Mouse (Mus musculus) urinary bladder, postnatal 4 days (tissue): ENCODE measurements at regions not wholly inside any gene's neighbourhood (a gene's known extent, or its start where the extent isn't known, plus 50 kb on each side); places are given as distances from the start of the nearest gene placed in this dataset.

ENCODE experiments used
- DNase-seq, 2 experiments: peaks; one replicate each; pipeline ENCODE4 v3.0.0; 2021 to 2022; ENCODE audit warnings: low spot score in 2 of 2

DNA sequence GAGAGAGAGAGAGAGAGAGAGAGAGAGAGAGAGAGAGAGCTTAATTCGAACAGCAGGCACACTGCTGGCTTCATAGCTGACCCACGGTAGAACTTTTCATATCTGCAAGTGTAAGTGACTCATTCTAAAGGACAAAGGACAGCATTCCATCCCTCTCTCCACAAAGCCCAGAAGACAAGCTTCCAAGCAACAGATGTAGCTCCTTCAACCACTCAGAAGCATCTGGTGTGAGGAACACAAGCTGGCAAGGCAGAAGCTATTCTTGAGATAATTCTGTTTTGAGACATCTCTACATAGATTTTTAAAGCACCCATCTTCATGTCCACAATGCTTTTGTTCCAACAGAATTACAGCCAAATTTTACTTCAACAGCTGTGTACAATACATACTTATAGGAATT is 294.2 kb upstream of the Gria1 start:
- no peak for DNase-seq

DNA sequence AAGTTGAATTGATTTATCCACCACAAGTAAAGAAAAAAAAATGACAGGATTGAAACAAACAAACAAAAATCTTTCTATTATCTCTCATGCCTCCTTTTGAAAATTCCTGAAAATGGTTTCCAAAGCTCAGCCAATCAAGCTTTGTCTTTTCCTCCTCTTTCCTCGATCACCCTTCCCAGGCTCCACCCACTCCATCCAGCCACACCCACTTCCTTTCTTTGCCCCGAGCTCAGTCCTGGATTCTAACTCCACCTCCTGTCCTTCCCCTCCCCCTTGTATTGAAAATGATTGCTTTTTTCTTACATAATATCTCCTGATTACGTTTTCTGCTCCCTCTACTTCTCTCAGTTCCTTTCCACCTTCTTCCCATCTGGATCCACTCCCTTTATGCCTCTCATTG is 286.0 kb upstream of the Gria1 start:
- DNase-seq = no peak

- no peak for DNase-seq
These were observed 285.0 kb upstream of the Gria1 start for GRCm38 (mm10) chr11:56726161-56726560.

GRCm38 (mm10) chr11:56727556-56727955 is 283.6 kb upstream of the Gria1 start:
- no peak for DNase-seq

DNA sequence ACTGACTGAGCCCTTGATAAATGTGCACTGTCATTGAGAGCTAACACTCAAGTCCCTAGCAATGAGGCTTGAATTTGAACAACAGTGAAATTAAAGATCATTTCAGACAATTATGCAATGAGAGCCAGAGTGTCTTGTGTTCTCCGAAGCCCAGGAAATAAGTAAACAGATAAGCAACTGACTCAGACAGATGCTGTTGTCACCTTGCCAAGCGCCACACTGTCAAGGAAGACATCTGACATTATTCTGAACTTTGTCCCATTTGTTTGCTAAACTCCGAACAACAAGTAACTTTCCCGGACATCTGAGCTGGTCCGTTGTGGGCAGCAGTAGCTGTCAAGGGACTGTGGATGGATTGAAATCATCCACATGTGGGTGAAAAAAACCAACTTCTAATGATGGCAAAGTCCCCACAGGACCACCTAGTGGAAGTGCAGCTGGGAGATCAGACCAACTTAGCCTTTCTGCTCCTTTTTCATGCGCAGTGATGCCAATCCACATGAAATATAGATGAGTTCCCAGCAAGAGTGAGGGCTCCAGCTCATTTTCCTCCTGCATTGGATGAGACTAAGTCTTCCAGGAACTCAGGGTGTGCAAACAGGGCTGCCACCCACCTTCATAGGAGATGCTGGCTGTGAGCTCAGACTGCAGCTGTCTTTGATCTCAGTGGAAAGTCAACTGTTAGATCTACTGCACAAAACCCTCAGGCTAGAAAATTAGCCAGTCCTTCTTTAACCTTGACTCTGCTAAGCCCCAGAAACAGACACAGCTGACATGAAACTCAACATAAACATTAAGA is 282.8 kb upstream of the Gria1 start:
- no peak for DNase-seq

GRCm38 (mm10) chr11:56741857-56742256 is 269.3 kb upstream of the Gria1 start:
- no peak for DNase-seq

DNA sequence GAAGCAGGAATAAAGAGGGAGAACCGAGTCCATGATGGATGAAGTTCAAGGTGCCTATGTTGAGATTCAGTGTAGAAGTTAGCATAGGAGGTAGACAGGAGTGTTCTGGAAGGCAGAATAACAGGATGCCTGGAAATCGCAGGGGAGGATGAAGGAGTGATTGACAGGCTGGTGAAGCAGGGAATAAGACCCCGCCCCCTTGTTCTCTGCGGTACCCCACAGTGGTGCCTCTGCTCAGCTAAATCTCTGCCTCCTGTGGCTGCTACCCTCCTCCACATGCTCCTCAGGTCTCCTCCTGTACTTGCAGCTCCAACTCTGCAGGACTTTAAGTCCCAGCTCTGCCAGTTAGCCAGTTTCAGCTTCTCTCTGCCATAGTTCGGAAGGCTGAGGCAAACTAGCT is 261.2 kb upstream of the Gria1 start:
- DNase-seq = no peak

DNA sequence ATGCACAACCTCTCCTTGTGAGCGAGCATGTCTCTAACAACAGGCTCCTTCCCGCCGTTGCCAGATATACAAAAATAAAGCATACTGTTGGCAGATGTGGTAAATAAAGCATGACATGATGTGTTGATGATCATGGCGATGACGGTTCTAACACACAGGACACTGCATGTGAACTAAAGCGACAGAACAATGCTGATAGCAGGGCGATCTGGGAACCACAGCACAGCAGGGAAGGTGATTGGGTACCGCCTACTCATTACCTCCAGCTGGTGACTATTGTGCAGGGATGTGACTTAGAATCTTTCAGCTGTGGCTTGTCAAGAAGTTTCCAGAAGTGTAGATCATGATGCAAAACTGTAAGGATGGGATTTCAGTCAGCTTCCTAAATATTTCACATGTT is 260.5 kb upstream of the Gria1 start:
- no peak for DNase-seq

DNA sequence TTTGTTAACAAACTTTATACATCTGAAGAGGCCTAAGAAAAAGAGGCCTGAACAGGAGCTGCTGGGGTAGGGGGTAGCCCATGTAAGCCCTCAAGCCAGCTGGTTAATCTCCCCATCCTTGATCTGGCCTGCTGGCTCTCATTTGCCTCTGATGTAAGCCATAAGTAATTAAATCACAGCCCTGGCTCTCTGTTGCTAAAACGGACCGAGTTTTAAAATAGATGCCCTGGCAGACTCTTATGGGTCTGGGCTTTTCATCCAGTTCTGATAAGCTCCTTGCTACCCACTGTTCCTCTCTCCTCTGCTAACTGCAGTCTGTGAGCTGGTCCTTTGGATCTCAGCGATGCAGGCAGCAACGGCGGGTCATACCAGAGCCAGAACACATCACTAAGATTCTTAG is 259.3 kb upstream of the Gria1 start:
- DNase-seq = no peak

- DNase-seq = no peak
These were observed 257.5 kb upstream of the Gria1 start for GRCm38 (mm10) chr11:56753699-56754098.

GRCm38 (mm10) chr11:56760474-56760873 is 250.7 kb upstream of the Gria1 start:
- DNase-seq = no peak

- DNase-seq = no peak
These were observed 248.6 kb upstream of the Gria1 start for GRCm38 (mm10) chr11:56762467-56763120.

- DNase-seq = no peak
These were observed 243.8 kb upstream of the Gria1 start for GRCm38 (mm10) chr11:56767424-56767823.

- no peak for DNase-seq
These were observed 224.8 kb upstream of the Gria1 start for GRCm38 (mm10) chr11:56786351-56786750.

DNA sequence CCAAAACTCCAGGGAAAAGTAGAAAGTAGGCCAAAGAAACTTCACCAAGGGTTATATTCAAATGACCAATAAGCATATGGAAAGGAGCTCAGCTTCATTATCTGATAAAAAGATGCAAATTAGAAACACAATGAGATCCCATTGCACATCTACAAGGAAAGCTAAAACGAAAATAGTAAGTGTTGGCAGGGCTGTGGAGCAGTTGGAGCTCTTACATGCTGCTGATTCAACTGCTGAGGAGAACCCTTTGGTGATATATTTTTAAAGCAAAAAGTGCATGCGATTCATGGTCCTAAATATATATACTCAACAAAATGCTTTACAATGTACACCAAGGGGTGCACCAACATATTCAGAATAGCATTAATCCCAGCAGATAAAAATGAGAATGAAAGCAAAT is 218.5 kb upstream of the Gria1 start:
- DNase-seq = no peak

- DNase-seq = no peak
These were observed 203.9 kb upstream of the Gria1 start for GRCm38 (mm10) chr11:56807314-56807713.

- no peak for DNase-seq
These were observed 201.0 kb upstream of the Gria1 start for GRCm38 (mm10) chr11:56810141-56810540.

DNA sequence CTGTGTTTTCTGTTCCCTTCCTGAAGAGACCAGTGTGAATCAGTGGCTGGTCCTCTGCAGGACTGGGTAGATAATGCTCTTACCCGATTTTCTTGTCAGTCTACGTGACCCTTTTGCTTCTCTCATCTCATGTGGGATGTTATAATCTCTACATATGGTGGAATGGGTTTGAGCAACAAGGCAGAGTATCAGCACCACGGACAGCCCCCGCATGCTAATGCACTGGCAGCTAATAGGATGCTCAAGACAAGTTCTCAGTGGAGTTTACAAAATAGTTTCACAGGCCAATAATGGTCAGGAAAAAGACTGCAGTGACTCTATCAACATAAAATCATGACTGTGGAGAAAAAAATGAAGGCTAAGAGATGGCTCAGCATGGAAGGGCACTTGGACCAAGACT is 199.1 kb upstream of the Gria1 start:
- DNase-seq = no peak

DNA sequence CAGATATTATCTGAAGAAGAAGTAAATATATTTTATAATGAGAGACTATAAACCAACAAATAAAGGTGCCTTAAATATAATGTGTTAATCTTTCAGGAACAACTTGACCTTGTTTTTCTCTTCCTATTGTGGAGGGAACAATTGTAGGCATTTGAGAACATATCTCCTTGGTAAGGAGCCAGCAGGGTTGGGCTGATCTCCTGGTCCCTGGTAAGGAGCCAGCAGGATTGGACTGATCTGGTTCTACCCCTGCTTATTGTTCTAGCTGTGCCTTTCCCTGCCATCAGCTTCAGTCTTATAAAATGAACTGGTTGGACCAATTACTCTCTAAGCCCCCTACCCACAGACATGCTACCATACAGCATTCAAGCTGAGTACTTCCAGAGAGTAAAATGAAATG is 187.7 kb upstream of the Gria1 start:
- no peak for DNase-seq

DNA sequence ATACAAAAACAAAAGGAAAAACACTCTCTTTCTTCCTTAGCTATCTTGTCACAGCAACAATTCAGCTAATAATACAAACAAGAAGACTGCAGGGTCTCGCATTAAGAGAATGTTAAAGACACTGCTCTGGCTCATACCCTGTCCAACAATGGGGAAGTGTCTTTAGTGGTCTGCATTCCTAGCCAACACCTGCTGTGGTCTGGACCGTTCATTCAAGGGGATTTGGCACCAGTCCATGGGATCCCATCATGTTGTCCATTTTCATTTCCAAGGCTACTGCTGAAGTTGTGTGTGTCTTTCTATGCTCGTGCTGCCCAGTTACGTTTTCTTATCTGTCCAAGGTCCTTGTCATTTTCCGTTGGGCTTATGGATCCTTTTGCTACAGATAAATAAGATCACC is 183.7 kb upstream of the Gria1 start:
- no peak for DNase-seq

- peak in 1 of 2 experiments; percentile 19 for DNase-seq
These were observed 148.5 kb upstream of the Gria1 start for GRCm38 (mm10) chr11:56862649-56863048.

DNA sequence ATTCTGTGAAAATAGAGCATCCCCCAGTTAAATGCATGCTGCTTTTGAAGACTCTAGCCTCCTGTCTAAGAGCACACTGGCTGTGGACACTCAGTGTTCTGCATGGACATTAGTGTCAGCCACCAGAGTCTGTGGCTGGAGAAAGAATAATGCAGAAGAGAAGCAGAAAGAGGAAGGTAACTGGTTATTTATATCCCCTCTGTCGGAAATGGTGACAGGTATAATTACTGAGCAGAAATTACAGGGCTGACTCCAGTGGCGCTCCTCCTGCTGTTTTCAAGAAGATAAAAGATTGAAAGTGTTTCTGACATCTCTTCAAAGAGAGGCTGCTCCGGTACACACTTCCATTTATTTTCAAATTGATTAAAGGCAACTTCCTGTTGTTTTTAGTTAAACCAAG is 139.5 kb upstream of the Gria1 start:
- DNase-seq = no peak

GRCm38 (mm10) chr11:56898548-56898951 is 112.6 kb upstream of the Gria1 start:
- DNase-seq = no peak

DNA sequence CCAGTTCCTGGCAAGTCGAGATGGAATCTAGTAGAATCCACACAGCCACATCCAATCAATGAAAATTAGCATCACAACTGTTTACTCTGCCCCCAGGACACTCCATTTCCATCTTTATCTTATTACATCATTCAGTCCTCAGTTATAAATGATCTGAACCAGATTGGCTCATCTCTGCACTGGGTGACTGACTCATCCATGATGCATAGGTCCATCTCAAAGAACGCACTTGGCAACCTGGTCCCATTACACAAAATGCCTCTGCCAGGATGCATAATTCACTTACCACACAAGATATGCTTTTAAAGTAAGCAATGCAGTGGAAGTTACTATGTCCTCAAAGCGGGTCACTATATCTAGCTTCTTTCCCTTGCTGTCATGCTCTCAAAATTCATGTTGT is 110.0 kb upstream of the Gria1 start:
- no peak for DNase-seq
